Mouse (Mus musculus) liver, postnatal 0 days (tissue): Measurements from ENCODE around the gene C1s2.
"Not testable (repeated sequence)": the region's sequence is repeated elsewhere in the genome, so short reads cannot be mapped to it uniquely, and the experiment has no call there.

Source experiments
- CTCF ChIP-seq: sonication (generic); IDR thresholded peaks from 2 replicates; pipeline ENCODE4 v1.5.1; 2016; ENCODE audit warnings: antibody characterized with exemption, low read depth
- EP300 ChIP-seq: IDR thresholded peaks from 2 replicates; pipeline ENCODE4 v1.6.1; 2016; ENCODE audit warnings: antibody characterized with exemption, low read depth, mild to moderate bottlenecking

DNA sequence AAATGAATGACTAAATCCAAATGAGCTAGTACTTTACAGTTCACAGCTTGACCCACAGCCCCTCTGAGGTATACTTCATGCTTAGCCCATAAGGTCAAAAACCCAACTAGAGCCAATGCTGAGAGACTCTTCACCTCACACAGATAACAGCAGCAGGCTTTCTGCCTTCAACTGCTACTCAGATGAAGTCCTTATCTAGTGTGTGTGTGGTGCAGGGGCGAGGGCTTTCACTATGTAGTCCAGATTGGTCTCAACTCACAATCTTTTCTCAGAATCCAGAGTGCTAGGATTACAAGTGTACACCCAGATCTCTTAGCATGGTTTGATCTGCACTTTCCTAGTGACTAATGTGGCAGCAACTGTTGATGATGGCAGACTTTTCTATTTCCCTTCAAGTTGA is 9.7 kb downstream of the C1s2 start:
- not testable (repeated sequence) for TF ChIP-seq EP300, CTCF
